Mouse (Mus musculus): ENCODE measurements at regions not wholly inside any gene's neighbourhood (a gene's known extent, or its start where the extent isn't known, plus 50 kb on each side); places are given as distances from the start of the nearest gene placed in this dataset.
A peak's percentile ranks its signal among the peaks of the same experiment; 100 is the strongest.

GRCm38 (mm10) chr19:36178828-36179251, 58.9 kb upstream of the Ankrd1 start:
- no peak for DNase-seq (ENCODE audit: low spot score)

GRCm38 (mm10) chr19:36180329-36180728, 60.4 kb upstream of the Ankrd1 start:
- no peak for DNase-seq (ENCODE audit: low spot score)

- DNase-seq (ENCODE audit: low spot score) = no peak
Measured at GRCm38 (mm10) chr19:36181535-36181934, 61.6 kb upstream of the Ankrd1 start.

- DNase-seq (ENCODE audit: low spot score) = peak; percentile 73
Measured at GRCm38 (mm10) chr19:36183127-36183526, 63.2 kb upstream of the Ankrd1 start.

- DNase-seq (ENCODE audit: low spot score) = no peak
Measured at GRCm38 (mm10) chr19:36189662-36190061, 69.8 kb upstream of the Ankrd1 start.

- DNase-seq (ENCODE audit: low spot score) = no peak
Measured at GRCm38 (mm10) chr19:36191641-36192040, 71.7 kb upstream of the Ankrd1 start.

GRCm38 (mm10) chr19:36204269-36204668, 84.4 kb upstream of the Ankrd1 start:
- no peak for DNase-seq (ENCODE audit: low spot score)

- no peak for DNase-seq (ENCODE audit: low spot score)
Measured at GRCm38 (mm10) chr19:36204965-36205718, 85.2 kb upstream of the Ankrd1 start.

- no peak for DNase-seq (ENCODE audit: low spot score)
Measured at GRCm38 (mm10) chr19:36207735-36208288, 87.9 kb upstream of the Ankrd1 start.

GRCm38 (mm10) chr19:36208419-36208818, 88.5 kb upstream of the Ankrd1 start:
- no peak for DNase-seq (ENCODE audit: low spot score)

GRCm38 (mm10) chr19:36213461-36213860, 93.6 kb upstream of the Ankrd1 start:
- no peak for DNase-seq (ENCODE audit: low spot score)

- DNase-seq (ENCODE audit: low spot score) = no peak
Measured at GRCm38 (mm10) chr19:36214188-36214968, 94.5 kb upstream of the Ankrd1 start.

GRCm38 (mm10) chr19:36217177-36217576, 97.3 kb upstream of the Ankrd1 start:
- DNase-seq (ENCODE audit: low spot score) = no peak

GRCm38 (mm10) chr19:36217605-36218004, 97.7 kb upstream of the Ankrd1 start:
- no peak for DNase-seq (ENCODE audit: low spot score)

GRCm38 (mm10) chr19:36218921-36219320, 99.0 kb upstream of the Ankrd1 start:
- DNase-seq (ENCODE audit: low spot score) = no peak

GRCm38 (mm10) chr19:36221104-36221503, 101.2 kb upstream of the Ankrd1 start:
- DNase-seq (ENCODE audit: low spot score) = no peak

- DNase-seq (ENCODE audit: low spot score) = no peak
Measured at GRCm38 (mm10) chr19:36221596-36221995, 101.7 kb upstream of the Ankrd1 start.

- no peak for DNase-seq (ENCODE audit: low spot score)
Measured at GRCm38 (mm10) chr19:36222198-36222597, 102.3 kb upstream of the Ankrd1 start.

GRCm38 (mm10) chr19:36224518-36224917, 104.6 kb upstream of the Ankrd1 start:
- DNase-seq (ENCODE audit: low spot score) = no peak

- no peak for DNase-seq (ENCODE audit: low spot score)
Measured at GRCm38 (mm10) chr19:36225612-36226011, 105.7 kb upstream of the Ankrd1 start.

- DNase-seq (ENCODE audit: low spot score) = no peak
Measured at GRCm38 (mm10) chr19:36227418-36228160, 107.7 kb upstream of the Ankrd1 start.

- no peak for DNase-seq (ENCODE audit: low spot score)
Measured at GRCm38 (mm10) chr19:36229315-36229714, 109.4 kb upstream of the Ankrd1 start.

Data from gastrocnemius, adult 18-20 months (tissue).